Mouse (Mus musculus): Measurements from ENCODE around the gene Cox14. TPM values are rescaled to one million over a fixed set of nuclear protein-coding genes. Genes with fewer than 3 reads are reported as not detected.
"Not testable (repeated sequence)": the region's sequence is repeated elsewhere in the genome, so short reads cannot be mapped to it uniquely, and the experiment has no call there.

The Cox14 gene
- polyA plus RNA-seq, 1 experiment from 2014 or later, result 122 TPM

GRCm38 (mm10) chr15:99771004-99771500 is 45.6 kb downstream of the Cox14 start:
- Histone ChIP-seq H3K9ac (replicated peaks; ENCODE audit: low read length) (peak overlapping the region; percentile 91), H3K36me3 (replicated peaks; ENCODE audit: control insufficient read depth, insufficient read depth, low read depth, low read length) (no peaks in the 10 kb centered on the region)

GRCm38 (mm10) chr15:99771601-99772276 is 46.3 kb downstream of the Cox14 start:
- DNase-seq (ENCODE audit: low spot score) (no peak), ATAC-seq (replicated peaks; ENCODE audit: insufficient number of reproducible peaks, low FRiP score, low TSS enrichment, low read depth) (peak; percentile 65)
- no peaks in the 10 kb centered on the region for H3K36me3 ChIP-seq (replicated peaks; ENCODE audit: control insufficient read depth, insufficient read depth, low read depth, low read length)
- under 1% methylated on average over 54 of the region's 59 CpGs for WGBS
- H3K4me2 ChIP-seq (ENCODE audit: low read depth, low read length), result peak overlapping the region; percentile 72
- peak overlapping the region; percentile 80 for H3K4me3 ChIP-seq (ENCODE audit: low read depth, low read length)
- H3K9me3 ChIP-seq (replicated peaks; ENCODE audit: control insufficient read depth, low read length), result no peaks in the 10 kb centered on the region
- no peaks in the 10 kb centered on the region for H3K4me1 ChIP-seq (ENCODE audit: control insufficient read depth, insufficient read depth, low read length)
- H3K27ac ChIP-seq (replicated peaks; ENCODE audit: low read depth, low read length), result peak overlapping the region; percentile 92
- H3K27me3 ChIP-seq (ENCODE audit: control insufficient read depth, insufficient read depth, low read length), result no peaks in the 10 kb centered on the region
- H3K9ac ChIP-seq (replicated peaks; ENCODE audit: low read length), result peak overlapping the region; percentile 91

More at GRCm38 (mm10) chr15:99771004-99771500, 45.6 kb downstream of the Cox14 start:
- Histone ChIP-seq H3K27ac (replicated peaks; ENCODE audit: low read depth, low read length) (no peak overlapping the region), H3K4me3 (ENCODE audit: low read depth, low read length) (peak overlapping the region; percentile 80), H3K27me3 (ENCODE audit: control insufficient read depth, insufficient read depth, low read length) (no peaks in the 10 kb centered on the region), H3K4me1 (ENCODE audit: control insufficient read depth, insufficient read depth, low read length) (no peaks in the 10 kb centered on the region), H3K4me2 (ENCODE audit: low read depth, low read length) (peak overlapping the region; percentile 72), H3K9me3 (replicated peaks; ENCODE audit: control insufficient read depth, low read length) (no peaks in the 10 kb centered on the region)
- no peak for ATAC-seq (replicated peaks; ENCODE audit: insufficient number of reproducible peaks, low FRiP score, low TSS enrichment, low read depth)
- DNase-seq (ENCODE audit: low spot score), result no peak
- WGBS, result 28% methylated on average over 5 of the region's 5 CpGs

- peak; percentile 89 for DNase-seq (ENCODE audit: low spot score)
Measured at GRCm38 (mm10) chr15:99772277-99772880, 47.0 kb downstream of the Cox14 start.

GRCm38 (mm10) chr15:99772881-99772924 is 47.3 kb downstream of the Cox14 start, which contains the start of gene Cers5:
TSS of gene Cers5 (minus strand) at chr15:99772885.
- Histone ChIP-seq H3K4me3 (ENCODE audit: low read depth, low read length) (peak within 1 kb of the TSS; percentile 80), H3K27ac (replicated peaks; ENCODE audit: low read depth, low read length) (peak within 1 kb of the TSS; percentile 92), H3K9ac (replicated peaks; ENCODE audit: low read length) (peak within 1 kb of the TSS; percentile 91), H3K4me2 (ENCODE audit: low read depth, low read length) (peak within 1 kb of the TSS; percentile 72)
- H3K4me1 ChIP-seq (ENCODE audit: control insufficient read depth, insufficient read depth, low read length); H3K9me3 ChIP-seq (replicated peaks; ENCODE audit: control insufficient read depth, low read length); H3K27me3 ChIP-seq (ENCODE audit: control insufficient read depth, insufficient read depth, low read length); DNase-seq (ENCODE audit: low spot score); ATAC-seq (replicated peaks; ENCODE audit: insufficient number of reproducible peaks, low FRiP score, low TSS enrichment, low read depth); H3K36me3 ChIP-seq (replicated peaks; ENCODE audit: control insufficient read depth, insufficient read depth, low read depth, low read length): not testable (repeated sequence)

More at GRCm38 (mm10) chr15:99772277-99772880, 47.0 kb downstream of the Cox14 start:
- WGBS, result under 1% methylated on average over 39 of the region's 41 CpGs
- Histone ChIP-seq H3K36me3 (replicated peaks; ENCODE audit: control insufficient read depth, insufficient read depth, low read depth, low read length) (no peaks in the 10 kb centered on the region), H3K4me1 (ENCODE audit: control insufficient read depth, insufficient read depth, low read length) (no peaks in the 10 kb centered on the region), H3K9me3 (replicated peaks; ENCODE audit: control insufficient read depth, low read length) (no peaks in the 10 kb centered on the region), H3K4me3 (ENCODE audit: low read depth, low read length) (peak overlapping the region; percentile 80), H3K4me2 (ENCODE audit: low read depth, low read length) (peak overlapping the region; percentile 72), H3K27ac (replicated peaks; ENCODE audit: low read depth, low read length) (peak overlapping the region; percentile 92), H3K9ac (replicated peaks; ENCODE audit: low read length) (peak overlapping the region; percentile 91), H3K27me3 (ENCODE audit: control insufficient read depth, insufficient read depth, low read length) (no peaks in the 10 kb centered on the region)
- ATAC-seq (replicated peaks; ENCODE audit: insufficient number of reproducible peaks, low FRiP score, low TSS enrichment, low read depth), result peak; percentile 92

- H3K9ac ChIP-seq (replicated peaks; ENCODE audit: low read length), result no peak overlapping the region
- DNase-seq (ENCODE audit: low spot score) (no peak), ATAC-seq (replicated peaks; ENCODE audit: insufficient number of reproducible peaks, low FRiP score, low TSS enrichment, low read depth) (no peak)
- 34% methylated on average over 3 of the region's 3 CpGs for WGBS
- H3K27me3 ChIP-seq (ENCODE audit: control insufficient read depth, insufficient read depth, low read length), result no peaks in the 10 kb centered on the region
- no peak overlapping the region; the same call in 1 of the 2 replicates for H3K4me3 ChIP-seq (ENCODE audit: low read depth, low read length)
- H3K27ac ChIP-seq (replicated peaks; ENCODE audit: low read depth, low read length), result no peak overlapping the region
- no peaks in the 10 kb centered on the region for H3K36me3 ChIP-seq (replicated peaks; ENCODE audit: control insufficient read depth, insufficient read depth, low read depth, low read length)
- no peaks in the 10 kb centered on the region for H3K9me3 ChIP-seq (replicated peaks; ENCODE audit: control insufficient read depth, low read length)
- H3K4me1 ChIP-seq (ENCODE audit: control insufficient read depth, insufficient read depth, low read length), result no peaks in the 10 kb centered on the region
- H3K4me2 ChIP-seq (ENCODE audit: low read depth, low read length), result no peak overlapping the region; the same call in 1 of the 2 replicates
Measured at GRCm38 (mm10) chr15:99772925-99773324, 47.5 kb downstream of the Cox14 start.

Other genes with a start within 250 kb of the Cox14 start
- gene Faim2, start 197.5 kb upstream of the Cox14 start, polyA plus RNA-seq (2014; fragmentation: Nextera tagmentation; extraction: Ambion mirVana), result 0.24 and 0.66 TPM in 2 replicates
- gene Aqp2, start 146.6 kb upstream of the Cox14 start, polyA plus RNA-seq (2014; fragmentation: Nextera tagmentation; extraction: Ambion mirVana), result not detected in 2 replicates
- not detected in 2 replicates for gene Aqp5, start 134.8 kb upstream of the Cox14 start, polyA plus RNA-seq (2014; fragmentation: Nextera tagmentation; extraction: Ambion mirVana)
- 0.26 TPM in 1 of 2 replicates, not detected in the other for gene Aqp6, start 124.2 kb upstream of the Cox14 start, polyA plus RNA-seq (2014; fragmentation: Nextera tagmentation; extraction: Ambion mirVana)
- 147 and 152 TPM in 2 replicates for gene Racgap1, start 74.0 kb upstream of the Cox14 start, polyA plus RNA-seq (2014; fragmentation: Nextera tagmentation; extraction: Ambion mirVana)
- gene Asic1, start 55.2 kb upstream of the Cox14 start, polyA plus RNA-seq (2014; fragmentation: Nextera tagmentation; extraction: Ambion mirVana), result 2.6 and 4.1 TPM in 2 replicates
- 66.8 and 81.1 TPM in 2 replicates for gene Smarcd1, start 23.5 kb upstream of the Cox14 start, polyA plus RNA-seq (2014; fragmentation: Nextera tagmentation; extraction: Ambion mirVana)
- not detected in 2 replicates for gene Gm17349, start 20.1 kb upstream of the Cox14 start, polyA plus RNA-seq (2014; fragmentation: Nextera tagmentation; extraction: Ambion mirVana)
- 0.10 and 0.18 TPM in 2 replicates for gene Gpd1, start 8.1 kb upstream of the Cox14 start, polyA plus RNA-seq (2014; fragmentation: Nextera tagmentation; extraction: Ambion mirVana)
- gene Cers5, start 47.3 kb downstream of the Cox14 start, polyA plus RNA-seq (2014; fragmentation: Nextera tagmentation; extraction: Ambion mirVana), result 64.6 and 70.2 TPM in 2 replicates
- gene Lima1, start 149.8 kb downstream of the Cox14 start, polyA plus RNA-seq (2014; fragmentation: Nextera tagmentation; extraction: Ambion mirVana), result 75.3 and 80.8 TPM in 2 replicates
- not detected in 2 replicates for gene Fam186a, start 241.4 kb downstream of the Cox14 start, polyA plus RNA-seq (2014; fragmentation: Nextera tagmentation; extraction: Ambion mirVana)
- gene Larp4, start 244.4 kb downstream of the Cox14 start, polyA plus RNA-seq (2014; fragmentation: Nextera tagmentation; extraction: Ambion mirVana), result 36.4 and 37.0 TPM in 2 replicates